ENCODE assay signal across 20 mouse cellular contexts in genomic region chr15:61532808-61533207, GRCm38 (mm10).
DNase-seq lines count a peak whose midpoint lies in the region; ATAC-seq and TF ChIP-seq lines count a peak whose summit lies in the region.
"Had no signal": no experiment of that assay in that cellular context is flagged by ENCODE, and none has a peak within 500 bp of the region (broad histone marks: within the 10 kb centered on the region; RNA-seq: fewer than 3 reads in every experiment).

No protein-coding gene starts in this region.

- H3K4me3 ChIP-seq in lung, postnatal 0 days (ENCODE audit: low read depth, low read length): no peak overlapping the region
- no peak overlapping the region for H3K4me3 ChIP-seq in lung, adult 2 months (replicated peaks; ENCODE audit: extremely low read depth, low read depth, low read length)
- no peak overlapping the region for H3K4me3 ChIP-seq in forebrain, embryonic 14.5 days (ENCODE audit: low read depth, low read length)
- H3K4me3 ChIP-seq: heart, embryonic 12.5 days; hindbrain, embryonic 13.5 days; limb, embryonic 15.5 days; liver, embryonic 15.5 days; midbrain, embryonic 13.5 days had no signal

- DNase-seq in lung, postnatal 0 days (ENCODE audit: low spot score): peak; percentile 87
- no peak for DNase-seq in lung, adult 2 months
- peak; percentile 7 for DNase-seq in ZHBTc4 (ENCODE audit: low read depth, low spot score)
- DNase-seq in lung, postnatal 36 days: peak; percentile 23
- no peak for DNase-seq in forebrain, embryonic 14.5 days (ENCODE audit: low spot score)
- no peak for DNase-seq in layer of hippocampus, postnatal 36 days
- DNase-seq: adrenal gland, adult 8-10 months; cerebellum, adult 8-10 months; forebrain, postnatal 0 days; spleen, adult 18-20 months; thymus, postnatal 14 days had no signal

- H3K4me1 ChIP-seq in lung, postnatal 0 days (ENCODE audit: insufficient read depth, low read depth, low read length): peaks cover 5% of the 10 kb centered on the region; the same call in 1 of the 2 replicates
- H3K4me1 ChIP-seq in lung, adult 2 months (ENCODE audit: control insufficient read depth, insufficient read depth, low read length): no peaks in the 10 kb centered on the region; the same call in none of the 2 replicates
- H3K4me1 ChIP-seq in forebrain, embryonic 14.5 days (ENCODE audit: control insufficient read depth, insufficient read depth, low read length): no peaks in the 10 kb centered on the region
- H3K4me1 ChIP-seq: hindbrain, embryonic 13.5 days; limb, embryonic 15.5 days; liver, embryonic 15.5 days had no signal

- H3K36me3 ChIP-seq in lung, postnatal 0 days (ENCODE audit: insufficient read depth, low read length): no peaks in the 10 kb centered on the region
- H3K36me3 ChIP-seq in forebrain, embryonic 14.5 days (ENCODE audit: control insufficient read depth, insufficient read depth, low read length): no peaks in the 10 kb centered on the region
- H3K36me3 ChIP-seq: heart, embryonic 12.5 days; hindbrain, embryonic 13.5 days; limb, embryonic 15.5 days; liver, embryonic 15.5 days; midbrain, embryonic 13.5 days had no signal

- H3K27me3 ChIP-seq in lung, postnatal 0 days (replicated peaks; ENCODE audit: insufficient read depth, low read length): no peaks in the 10 kb centered on the region
- H3K27me3 ChIP-seq in forebrain, embryonic 14.5 days (replicated peaks; ENCODE audit: control insufficient read depth, insufficient read depth, low read length): no peaks in the 10 kb centered on the region
- H3K27me3 ChIP-seq: heart, embryonic 12.5 days; hindbrain, embryonic 13.5 days; limb, embryonic 15.5 days; liver, embryonic 15.5 days; midbrain, embryonic 13.5 days had no signal

- TF ChIP-seq POLR2A in lung, adult 2 months (IDR thresholded peaks at IDR 0.05; ENCODE audit: borderline replicate concordance, extremely low read depth, low read depth, low read length): no peak

- no peak overlapping the region for H3K9ac ChIP-seq in lung, postnatal 0 days (replicated peaks; ENCODE audit: low read depth)
- H3K9ac ChIP-seq in forebrain, embryonic 14.5 days (ENCODE audit: low read length): no peak overlapping the region
- H3K9ac ChIP-seq: forebrain, postnatal 0 days; heart, embryonic 12.5 days; hindbrain, embryonic 13.5 days; limb, embryonic 15.5 days; liver, embryonic 15.5 days; midbrain, embryonic 13.5 days had no signal

- peak overlapping the region; percentile 38; the same call in 1 of the 2 replicates for H3K27ac ChIP-seq in lung, postnatal 0 days (ENCODE audit: low read length)
- no peak overlapping the region for H3K27ac ChIP-seq in forebrain, embryonic 14.5 days (ENCODE audit: low read depth, low read length)
- H3K27ac ChIP-seq: hindbrain, embryonic 13.5 days; kidney, postnatal 0 days; limb, embryonic 15.5 days; liver, embryonic 15.5 days; midbrain, embryonic 13.5 days had no signal

- H3K4me2 ChIP-seq in lung, postnatal 0 days (replicated peaks; ENCODE audit: low read depth, low read length): 0 out of 2 replicates have a peak overlapping the region, but pooled peaks have one; percentile 11
- no peak overlapping the region for H3K4me2 ChIP-seq in forebrain, embryonic 14.5 days (ENCODE audit: low read length)
- H3K4me2 ChIP-seq: heart, embryonic 12.5 days; hindbrain, embryonic 13.5 days; limb, embryonic 15.5 days; liver, embryonic 15.5 days; midbrain, embryonic 13.5 days had no signal

- ATAC-seq in lung, postnatal 0 days: peak; percentile 91
- ATAC-seq in forebrain, embryonic 14.5 days: no peak
- no peak for ATAC-seq in granulocyte monocyte progenitor cell, adult 5-6 weeks (replicated peaks; ENCODE audit: poor library complexity, severe bottlenecking)
- ATAC-seq: CD4-positive, CD25-positive, alpha-beta regulatory T cell, adult 4 months; forebrain, postnatal 0 days; inflammation-experienced regulatory T-cells, adult 6 months; midbrain, embryonic 13.5 days had no signal

- no peaks in the 10 kb centered on the region for H3K9me3 ChIP-seq in lung, postnatal 0 days (ENCODE audit: low read length)
- H3K9me3 ChIP-seq in forebrain, embryonic 14.5 days (replicated peaks; ENCODE audit: control insufficient read depth, low read length): no peaks in the 10 kb centered on the region
- H3K9me3 ChIP-seq: heart, embryonic 12.5 days; hindbrain, embryonic 13.5 days; limb, embryonic 15.5 days; liver, embryonic 15.5 days; midbrain, embryonic 13.5 days had no signal

- TF ChIP-seq CTCF in lung, postnatal 0 days (IDR thresholded peaks at IDR 0.05): no peak
- no peak for TF ChIP-seq CTCF in lung, adult 2 months (IDR thresholded peaks at IDR 0.05; ENCODE audit: insufficient read depth, low read length)

- TF ChIP-seq EP300 in lung, postnatal 0 days (IDR thresholded peaks at IDR 0.05): peak; percentile 99

- 52% methylated on average over 7 of the region's 7 CpGs for WGBS in lung, postnatal 0 days
- WGBS in lung, adult 2 months: 66% methylated on average over 7 of the region's 7 CpGs
- WGBS in forebrain, embryonic 14.5 days: 87% methylated on average over 7 of the region's 7 CpGs

Comparison
In these comparisons a context has a peak if more than half of its experiments do, and no peak if none do; other contexts are left out.
1. DNase-seq: peak in lung, postnatal 0 days (single experiment), ZHBTc4 (single experiment) and lung, postnatal 36 days (single experiment); none in lung, adult 2 months (single experiment), forebrain, embryonic 14.5 days (single experiment) and layer of hippocampus, postnatal 36 days (0 of 2).